ENCODE assay signal across 9 mouse cellular contexts in the genomic region with DNA sequence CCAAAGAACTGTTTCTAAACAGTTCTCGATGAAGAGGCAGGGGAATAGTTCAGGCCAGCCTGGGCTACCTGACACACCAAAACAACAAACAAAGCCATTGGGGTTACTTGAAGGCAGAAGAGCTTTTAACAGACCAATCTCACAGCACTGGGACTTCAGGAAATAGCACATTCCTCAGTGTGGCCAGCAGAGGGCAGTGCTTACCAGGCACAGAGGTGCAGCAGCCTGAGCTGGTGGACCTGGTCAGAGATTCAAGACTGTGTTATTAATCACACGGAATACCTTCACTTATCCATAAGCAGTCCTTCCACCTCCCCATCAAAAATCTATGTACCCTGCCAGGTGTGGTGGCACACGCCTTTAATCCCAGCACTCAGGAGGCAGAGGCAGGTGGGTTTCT. TPM values are rescaled to one million over a fixed set of nuclear protein-coding genes. Genes with fewer than 3 reads are reported as not detected.
DNase-seq lines count a peak whose midpoint lies in the region; ATAC-seq and TF ChIP-seq lines count a peak whose summit lies in the region.
"Had no signal": no experiment of that assay in that cellular context is flagged by ENCODE, and none has a peak within 500 bp of the region (broad histone marks: within the 10 kb centered on the region; RNA-seq: fewer than 3 reads in every experiment).

No protein-coding gene starts in this region.

- DNase-seq in 3T3-L1 (ENCODE audit: low read depth, low spot score): peak; percentile 83
- peak; percentile 83 for DNase-seq in cerebellum, adult 8-10 months
- DNase-seq in gastrocnemius, adult 18-20 months (ENCODE audit: low spot score): peak; percentile 79
- peak; percentile 77 to 90 for DNase-seq in kidney, postnatal 36 days
- peak; percentile 81 for DNase-seq in lung, embryonic 14.5 days
- DNase-seq in right cerebral cortex, adult 18-20 months: peak; percentile 79
- DNase-seq in urinary bladder, postnatal 10 days (ENCODE audit: low spot score): peak; percentile 41

- TF ChIP-seq CTCF in ES-Bruce4 (IDR thresholded peaks at IDR 0.05; ENCODE audit: low read depth, low read length): peak; percentile 98
- peak; percentile 97 for TF ChIP-seq CTCF in lung, embryonic 14.5 days (IDR thresholded peaks at IDR 0.05; ENCODE audit: low read depth)

- H3K9ac ChIP-seq in ES-Bruce4 (ENCODE audit: low read depth, poor library complexity, severe bottlenecking): no peak overlapping the region
- no peak overlapping the region for H3K9ac ChIP-seq in lung, embryonic 14.5 days
- H3K9ac ChIP-seq: stomach, embryonic 15.5 days had no signal

- no peak for TF ChIP-seq EP300 in ES-Bruce4 (IDR thresholded peaks at IDR 0.05; ENCODE audit: insufficient read depth, low read depth, low read length)

- no peak overlapping the region for H3K27ac ChIP-seq in ES-Bruce4 (ENCODE audit: insufficient read depth, low read length)
- H3K27ac ChIP-seq in lung, embryonic 14.5 days (ENCODE audit: low read depth): no peak overlapping the region
- H3K27ac ChIP-seq: stomach, embryonic 15.5 days had no signal

- no peaks in the 10 kb centered on the region for H3K4me1 ChIP-seq in ES-Bruce4 (ENCODE audit: control insufficient read depth, insufficient read depth, low read length)
- peaks cover 2% of the 10 kb centered on the region for H3K4me1 ChIP-seq in lung, embryonic 14.5 days (ENCODE audit: insufficient read depth)

- no peak overlapping the region for H3K4me3 ChIP-seq in ES-Bruce4 (ENCODE audit: low read depth, low read length)
- H3K4me3 ChIP-seq in lung, embryonic 14.5 days (ENCODE audit: low read depth, low read length): no peak overlapping the region
- H3K4me3 ChIP-seq: stomach, embryonic 15.5 days had no signal

- H3K4me2 ChIP-seq in lung, embryonic 14.5 days: no peak overlapping the region
- H3K4me2 ChIP-seq: stomach, embryonic 15.5 days had no signal

- ATAC-seq in lung, embryonic 14.5 days (ENCODE audit: insufficient read depth): no peak

- H3K27me3 ChIP-seq in ES-Bruce4 (ENCODE audit: control insufficient read depth, insufficient read depth, low read length, poor library complexity, severe bottlenecking): no peaks in the 10 kb centered on the region
- H3K27me3 ChIP-seq in lung, embryonic 14.5 days (ENCODE audit: insufficient read depth, low read length): no peaks in the 10 kb centered on the region
- H3K27me3 ChIP-seq: stomach, embryonic 15.5 days had no signal

- no peak for TF ChIP-seq POLR2A in ES-Bruce4 (IDR thresholded peaks at IDR 0.05; ENCODE audit: insufficient read depth, low read length)

- no peaks in the 10 kb centered on the region for H3K9me3 ChIP-seq in ES-Bruce4 (replicated peaks; ENCODE audit: control insufficient read depth, insufficient read depth, low read length, poor library complexity, severe bottlenecking)
- H3K9me3 ChIP-seq in lung, embryonic 14.5 days (ENCODE audit: low read depth, low read length): no peaks in the 10 kb centered on the region
- H3K9me3 ChIP-seq: stomach, embryonic 15.5 days had no signal

- WGBS in lung, embryonic 14.5 days: 13% methylated on average over 3 of the region's 3 CpGs

- no peaks in the 10 kb centered on the region for H3K36me3 ChIP-seq in ES-Bruce4 (ENCODE audit: control insufficient read depth, insufficient read depth, low read length, poor library complexity, severe bottlenecking)
- no peaks in the 10 kb centered on the region for H3K36me3 ChIP-seq in lung, embryonic 14.5 days (ENCODE audit: insufficient read depth)
- H3K36me3 ChIP-seq: stomach, embryonic 15.5 days had no signal

RNA-seq across cellular contexts. Expression of gene Ap3d1, which starts 5.3 kb away (rescaled TPM):
- 53.8 and 55.2 TPM in 2 replicates for polyA plus RNA-seq in ES-Bruce4 (2011; ENCODE audit: insufficient read depth, insufficient read length, low read depth, missing spikeins)
- total RNA-seq in gastrocnemius, adult 18-20 months (2021): 10 to 100 TPM; 24.3 to 31.7 TPM
- polyA plus RNA-seq in lung, embryonic 14.5 days (2014; fragmentation: Nextera tagmentation; extraction: Ambion mirVana): 62.0 and 69.6 TPM in 2 replicates

RNA-seq across cellular contexts. Expression of gene Dot1l, which starts 7.6 kb away (rescaled TPM):
- polyA plus RNA-seq in ES-Bruce4 (2011; ENCODE audit: insufficient read depth, insufficient read length, low read depth, missing spikeins): 42.6 and 48.3 TPM in 2 replicates
- 10 to 100 TPM; 13.6 to 20.8 TPM for total RNA-seq in gastrocnemius, adult 18-20 months (2021)
- polyA plus RNA-seq in lung, embryonic 14.5 days (2014; fragmentation: Nextera tagmentation; extraction: Ambion mirVana): 26.9 and 29.1 TPM in 2 replicates

RNA-seq across cellular contexts. Expression of gene Izumo4, which starts 45.4 kb away (rescaled TPM):
- polyA plus RNA-seq in ES-Bruce4 (2011; ENCODE audit: insufficient read depth, insufficient read length, low read depth, missing spikeins): 7.2 and 9.6 TPM in 2 replicates
- 1 to 10 TPM in 1 of 2 experiments, under 1 TPM in 1; 0.91 to 1.9 TPM for total RNA-seq in gastrocnemius, adult 18-20 months (2021)
- polyA plus RNA-seq in lung, embryonic 14.5 days (2014; fragmentation: Nextera tagmentation; extraction: Ambion mirVana): 6.7 and 7.3 TPM in 2 replicates

RNA-seq across cellular contexts. Expression of gene Mob3a, which starts 45.6 kb away (rescaled TPM):
- polyA plus RNA-seq in ES-Bruce4 (2011; ENCODE audit: insufficient read depth, insufficient read length, low read depth, missing spikeins): 17.5 and 19.8 TPM in 2 replicates
- 1 to 10 TPM; 2.3 to 4.1 TPM for total RNA-seq in gastrocnemius, adult 18-20 months (2021)
- polyA plus RNA-seq in lung, embryonic 14.5 days (2014; fragmentation: Nextera tagmentation; extraction: Ambion mirVana): 35.1 and 40.3 TPM in 2 replicates

RNA-seq across cellular contexts. Expression of gene Sf3a2, which starts 50.6 kb away (rescaled TPM):
- 90.1 and 100 TPM in 2 replicates for polyA plus RNA-seq in ES-Bruce4 (2011; ENCODE audit: insufficient read depth, insufficient read length, low read depth, missing spikeins)
- 10 to 100 TPM; 27.3 to 27.6 TPM for total RNA-seq in gastrocnemius, adult 18-20 months (2021)
- polyA plus RNA-seq in lung, embryonic 14.5 days (2014; fragmentation: Nextera tagmentation; extraction: Ambion mirVana): 97.2 and 98.4 TPM in 2 replicates
